Mouse (Mus musculus) heart, embryonic 16.5 days (tissue): ENCODE measurements around the gene Tmem121. TPM values are rescaled to one million over a fixed set of nuclear protein-coding genes. Genes with fewer than 3 reads are reported as not detected.

Experiments used
- ATAC-seq: fragments of 200-750 bp; cut with Nextera tagmentation; replicated peaks from 2 replicates; pipeline ENCODE4 v1.8.0; 2017; ENCODE audit warnings: moderate number of reproducible peaks; ENCODE audit not compliant: insufficient read depth, low FRiP score; ENCODE audit errors: extremely low read depth
- H3K27ac ChIP-seq: fragments of 300-500 bp; sonication (generic); 2 replicates; pipeline ENCODE4 v1.5.1; 2014; ENCODE audit warnings: mild to moderate bottlenecking, low read length, control low read depth, moderate library complexity
- H3K27me3 ChIP-seq: fragments of 300-500 bp; sonication (generic); 2 replicates; pipeline ENCODE4 v1.6.1; 2014; ENCODE audit warnings: low read length, mixed read lengths; ENCODE audit not compliant: control insufficient read depth, insufficient read depth
- H3K36me3 ChIP-seq: fragments of 300-500 bp; sonication (generic); 2 replicates; pipeline ENCODE4 v1.6.1; 2014; ENCODE audit not compliant: control insufficient read depth, insufficient read depth
- H3K4me1 ChIP-seq: fragments of 300-500 bp; sonication (generic); 2 replicates; pipeline ENCODE4 v1.6.1; 2014; ENCODE audit warnings: low read length, mixed read lengths; ENCODE audit not compliant: control insufficient read depth, insufficient read depth
- H3K4me2 ChIP-seq: fragments of 300-500 bp; sonication (generic); 2 replicates; pipeline ENCODE4 v1.6.1; 2014; ENCODE audit warnings: low read depth, mild to moderate bottlenecking, control low read depth, low read length
- H3K4me3 ChIP-seq: fragments of 300-500 bp; sonication (generic); 2 replicates; pipeline ENCODE4 v1.5.1; 2014; ENCODE audit warnings: mild to moderate bottlenecking, control low read depth, low read length
- H3K9ac ChIP-seq: fragments of 300-500 bp; sonication (generic); 2 replicates; pipeline ENCODE4 v1.6.1; 2014; ENCODE audit warnings: low read length, control low read depth
- H3K9me3 ChIP-seq: fragments of 300-500 bp; sonication (generic); replicated peaks from 2 replicates; pipeline ENCODE4 v1.6.1; 2016; ENCODE audit warnings: low read length; ENCODE audit not compliant: control insufficient read depth
- WGBS: fragments of 180-500 bp; shearing (Covaris S2); extraction: QIAGEN DNeasy Blood & Tissue Kit; methylation state at CpG from one replicate; pipeline ENCODE4 v1.1.7; 2014; 5-methylcytosine and 5-hydroxymethylcytosine counted together
- polyA plus RNA-seq: library from polyadenylated mRNA; unstranded; fragments of >200 nt; fragmentation: Nextera tagmentation; extraction: Ambion mirVana; gene quantifications from 2 replicates; pipeline ENCODE4 v1.2.1, GENCODE M21; 2015

Tmem121 gene
- 5.5 and 7.8 TPM in 2 replicates for polyA plus RNA-seq

GRCm38 (mm10) chr12:113185442-113186291 is at the start of gene Tmem121:
Gene Tmem121 (plus strand): TSS chr12:113185930.
- H3K36me3 ChIP-seq, result no peaks in the 10 kb centered on the region
- peak within 1 kb of the TSS; percentile 73 for H3K9ac ChIP-seq
- H3K4me2 ChIP-seq, result peak within 1 kb of the TSS; percentile 90
- no peak for ATAC-seq
- 1% methylated on average over 63 of the region's 63 CpGs for WGBS
- no peaks in the 10 kb centered on the region; the same call in 1 of the 2 replicates for H3K9me3 ChIP-seq
- H3K4me1 ChIP-seq, result peaks cover 17% of the 10 kb centered on the region
- H3K27ac ChIP-seq, result no peak within 1 kb of the TSS
- peaks cover 36% of the 10 kb centered on the region for H3K27me3 ChIP-seq
- peak within 1 kb of the TSS; percentile 68 for H3K4me3 ChIP-seq

GRCm38 (mm10) chr12:113136492-113137020 is 49.2 kb upstream of the Tmem121 start:
- no peak overlapping the region for H3K4me3 ChIP-seq
- H3K9me3 ChIP-seq, result no peaks in the 10 kb centered on the region
- H3K4me2 ChIP-seq, result peak overlapping the region; percentile 33; the same call in 1 of the 2 replicates
- peaks cover 38% of the 10 kb centered on the region for H3K36me3 ChIP-seq
- H3K27ac ChIP-seq, result peak overlapping the region; percentile 98
- ATAC-seq, result no peak
- peaks cover 66% of the 10 kb centered on the region for H3K4me1 ChIP-seq
- 66% methylated on average over 17 of the region's 17 CpGs for WGBS
- H3K9ac ChIP-seq, result peak overlapping the region; percentile 65
- H3K27me3 ChIP-seq, result no peaks in the 10 kb centered on the region

GRCm38 (mm10) chr12:113137260-113138213 is 48.2 kb upstream of the Tmem121 start:
- ATAC-seq, result peak; percentile 24
- Histone ChIP-seq H3K9ac (peak overlapping the region; percentile 65), H3K4me3 (no peak overlapping the region), H3K4me1 (peaks cover 61% of the 10 kb centered on the region), H3K36me3 (peaks cover 33% of the 10 kb centered on the region), H3K4me2 (peak overlapping the region; percentile 79), H3K27me3 (no peaks in the 10 kb centered on the region), H3K9me3 (no peaks in the 10 kb centered on the region), H3K27ac (peak overlapping the region; percentile 98)
- 50% methylated on average over 18 of the region's 18 CpGs for WGBS

- H3K4me3 ChIP-seq, result peak overlapping the region; percentile 88
These were observed 47.4 kb upstream of the Tmem121 start for GRCm38 (mm10) chr12:113138291-113138690.

GRCm38 (mm10) chr12:113138901-113139864 is 46.5 kb upstream of the Tmem121 start:
- Histone ChIP-seq H3K4me2 (peak overlapping the region; percentile 79), H3K27ac (peak overlapping the region; percentile 98), H3K4me1 (peaks cover 57% of the 10 kb centered on the region), H3K9ac (peak overlapping the region; percentile 72), H3K27me3 (no peaks in the 10 kb centered on the region), H3K9me3 (no peaks in the 10 kb centered on the region), H3K36me3 (peaks cover 34% of the 10 kb centered on the region), H3K4me3 (peak overlapping the region; percentile 88)
- 30% methylated on average over 11 of the region's 11 CpGs for WGBS
- ATAC-seq, result 0 out of 2 replicates have a peak, but pooled peaks have one; percentile 2

More at GRCm38 (mm10) chr12:113138291-113138690, 47.4 kb upstream of the Tmem121 start:
- Histone ChIP-seq H3K36me3 (peaks cover 32% of the 10 kb centered on the region), H3K4me2 (peak overlapping the region; percentile 79), H3K9ac (peak overlapping the region; percentile 72), H3K27ac (peak overlapping the region; percentile 98), H3K9me3 (no peaks in the 10 kb centered on the region), H3K27me3 (no peaks in the 10 kb centered on the region), H3K4me1 (peaks cover 57% of the 10 kb centered on the region)
- ATAC-seq, result no peak
- 39% methylated on average over 6 of the region's 6 CpGs for WGBS

GRCm38 (mm10) chr12:113139908-113140615 is 45.7 kb upstream of the Tmem121 start, which contains the start of gene Crip2:
Gene Crip2 (plus strand): TSS chr12:113140236.
- Histone ChIP-seq H3K27me3 (no peaks in the 10 kb centered on the region), H3K27ac (peak within 1 kb of the TSS; percentile 99), H3K4me3 (peak within 1 kb of the TSS; percentile 88), H3K9ac (peak within 1 kb of the TSS; percentile 97), H3K4me2 (peak within 1 kb of the TSS; percentile 79), H3K4me1 (peaks cover 57% of the 10 kb centered on the region), H3K36me3 (peaks cover 36% of the 10 kb centered on the region), H3K9me3 (no peaks in the 10 kb centered on the region)
- ATAC-seq, result peak; percentile 79
- WGBS, result under 1% methylated on average over 68 of the region's 68 CpGs

- H3K9ac ChIP-seq, result peak overlapping the region; percentile 97
- peaks cover 58% of the 10 kb centered on the region for H3K4me1 ChIP-seq
- no peaks in the 10 kb centered on the region for H3K9me3 ChIP-seq
- H3K36me3 ChIP-seq, result peaks cover 37% of the 10 kb centered on the region
- peak overlapping the region; percentile 79 for H3K4me2 ChIP-seq
- WGBS, result 1% methylated on average over 47 of the region's 49 CpGs
- no peaks in the 10 kb centered on the region for H3K27me3 ChIP-seq
- ATAC-seq, result no peak
- peak overlapping the region; percentile 99 for H3K27ac ChIP-seq
- peak overlapping the region; percentile 88 for H3K4me3 ChIP-seq
These were observed 44.9 kb upstream of the Tmem121 start for GRCm38 (mm10) chr12:113140616-113141411.
